ENCODE assay signal across 14 mouse cellular contexts in the genomic region with DNA sequence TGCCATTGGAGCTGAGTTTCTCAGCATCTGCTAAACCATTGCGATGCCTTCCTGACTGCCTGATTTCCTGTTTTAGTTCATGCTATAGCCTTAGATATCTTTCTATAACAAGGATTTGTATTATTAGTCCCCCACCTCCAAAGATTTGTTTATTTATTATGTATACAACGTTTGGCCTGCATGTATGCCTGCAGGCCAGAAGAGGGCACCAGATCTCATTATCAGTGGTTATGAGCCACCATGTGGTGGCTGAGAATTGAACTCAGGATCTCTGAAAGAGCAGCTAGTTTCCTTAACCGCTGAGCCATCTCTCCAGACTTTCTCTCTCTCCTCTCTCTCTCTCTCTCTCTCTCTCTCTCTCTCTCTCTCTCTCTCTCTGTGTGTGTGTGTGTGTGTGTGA. TPM values are rescaled to one million over a fixed set of nuclear protein-coding genes. Genes with fewer than 3 reads are reported as not detected.
A peak's percentile ranks its signal among the peaks of the same experiment; 100 is the strongest.
DNase-seq lines count a peak whose midpoint lies in the region; ATAC-seq and TF ChIP-seq lines count a peak whose summit lies in the region.
"Had no signal": no experiment of that assay in that cellular context is flagged by ENCODE, and none has a peak within 500 bp of the region (broad histone marks: within the 10 kb centered on the region; RNA-seq: fewer than 3 reads in every experiment).

No protein-coding gene starts in this region.

- DNase-seq in embryonic facial prominence, embryonic 11.5 days (ENCODE audit: low spot score), result peak; percentile 20
- no peak for DNase-seq in embryonic facial prominence, embryonic 10.5 days (ENCODE audit: low spot score)
- no peak for DNase-seq in liver, postnatal 0 days
- no peak for DNase-seq in liver, embryonic 11.5 days (ENCODE audit: low spot score)
- DNase-seq in A20 (ENCODE audit: low read depth, low spot score), result peak; percentile 54
- peak; percentile 69 for DNase-seq in ZHBTc4 (ENCODE audit: low read depth, low spot score)
- DNase-seq in cerebellum, postnatal 14 days, result no peak
- DNase-seq in heart, postnatal 4 days, result no peak
- DNase-seq: heart, adult 18-20 months; heart, postnatal 36 days; kidney, adult 8-10 months; right cerebral cortex, postnatal 4 days had no signal

- no peak overlapping the region for H3K9ac ChIP-seq in embryonic facial prominence, embryonic 11.5 days (replicated peaks; ENCODE audit: low read length)
- H3K9ac ChIP-seq in liver, postnatal 0 days (replicated peaks), result no peak overlapping the region
- no peak overlapping the region for H3K9ac ChIP-seq in liver, embryonic 11.5 days (ENCODE audit: low read depth, low read length)
- H3K9ac ChIP-seq: limb, embryonic 13.5 days had no signal

- no peaks in the 10 kb centered on the region for H3K27me3 ChIP-seq in embryonic facial prominence, embryonic 11.5 days (ENCODE audit: control insufficient read depth, insufficient read depth, low read length)
- no peaks in the 10 kb centered on the region for H3K27me3 ChIP-seq in embryonic facial prominence, embryonic 10.5 days (replicated peaks; ENCODE audit: low read depth, poor library complexity, severe bottlenecking)
- H3K27me3 ChIP-seq in liver, postnatal 0 days (ENCODE audit: insufficient read depth, low read length), result no peaks in the 10 kb centered on the region
- no peaks in the 10 kb centered on the region; the same call in 1 of the 2 replicates for H3K27me3 ChIP-seq in liver, embryonic 11.5 days (replicated peaks; ENCODE audit: control insufficient read depth, insufficient read depth, low read length)

- H3K27ac ChIP-seq in embryonic facial prominence, embryonic 11.5 days (replicated peaks; ENCODE audit: low read depth, low read length), result no peak overlapping the region
- no peak overlapping the region for H3K27ac ChIP-seq in embryonic facial prominence, embryonic 10.5 days (replicated peaks)
- no peak overlapping the region for H3K27ac ChIP-seq in liver, postnatal 0 days (ENCODE audit: low read depth)
- H3K27ac ChIP-seq in liver, embryonic 11.5 days (ENCODE audit: low read depth, low read length), result no peak overlapping the region
- H3K27ac ChIP-seq: limb, embryonic 13.5 days had no signal

- no peak overlapping the region for H3K4me2 ChIP-seq in embryonic facial prominence, embryonic 11.5 days (ENCODE audit: low read depth, low read length)
- no peak overlapping the region for H3K4me2 ChIP-seq in liver, postnatal 0 days (ENCODE audit: low read depth, low read length)
- H3K4me2 ChIP-seq in liver, embryonic 11.5 days, result no peak overlapping the region
- H3K4me2 ChIP-seq: limb, embryonic 13.5 days had no signal

- no peak for TF ChIP-seq EP300 in liver, postnatal 0 days (IDR thresholded peaks at IDR 0.05; ENCODE audit: low read depth)

- no peaks in the 10 kb centered on the region for H3K9me3 ChIP-seq in embryonic facial prominence, embryonic 11.5 days (replicated peaks; ENCODE audit: control insufficient read depth, low read length)
- H3K9me3 ChIP-seq in embryonic facial prominence, embryonic 10.5 days, result no peaks in the 10 kb centered on the region
- no peaks in the 10 kb centered on the region for H3K9me3 ChIP-seq in liver, postnatal 0 days (ENCODE audit: low read length)
- no peaks in the 10 kb centered on the region for H3K9me3 ChIP-seq in liver, embryonic 11.5 days (ENCODE audit: control insufficient read depth, low read length)
- H3K9me3 ChIP-seq: limb, embryonic 13.5 days had no signal

- H3K4me1 ChIP-seq in embryonic facial prominence, embryonic 11.5 days (ENCODE audit: control insufficient read depth, insufficient read depth, low read length), result no peaks in the 10 kb centered on the region
- peaks cover 8% of the 10 kb centered on the region; the same call in 1 of the 2 replicates for H3K4me1 ChIP-seq in embryonic facial prominence, embryonic 10.5 days
- H3K4me1 ChIP-seq in liver, postnatal 0 days (ENCODE audit: insufficient read depth), result no peaks in the 10 kb centered on the region
- no peaks in the 10 kb centered on the region for H3K4me1 ChIP-seq in liver, embryonic 11.5 days (replicated peaks; ENCODE audit: control insufficient read depth, insufficient read depth, low read length)
- H3K4me1 ChIP-seq: limb, embryonic 13.5 days had no signal

- no peaks in the 10 kb centered on the region for H3K36me3 ChIP-seq in embryonic facial prominence, embryonic 11.5 days (replicated peaks; ENCODE audit: control insufficient read depth, insufficient read depth, low read depth, low read length)
- H3K36me3 ChIP-seq in embryonic facial prominence, embryonic 10.5 days (replicated peaks), result no peaks in the 10 kb centered on the region
- H3K36me3 ChIP-seq in liver, postnatal 0 days (replicated peaks; ENCODE audit: insufficient read depth, low read length), result no peaks in the 10 kb centered on the region
- no peaks in the 10 kb centered on the region for H3K36me3 ChIP-seq in liver, embryonic 11.5 days (ENCODE audit: control insufficient read depth, insufficient read depth, low read length)
- H3K36me3 ChIP-seq: limb, embryonic 13.5 days had no signal

- H3K4me3 ChIP-seq in embryonic facial prominence, embryonic 11.5 days (ENCODE audit: low read depth, low read length), result no peak overlapping the region
- no peak overlapping the region for H3K4me3 ChIP-seq in embryonic facial prominence, embryonic 10.5 days
- H3K4me3 ChIP-seq in liver, postnatal 0 days (ENCODE audit: low read depth, low read length), result no peak overlapping the region
- H3K4me3 ChIP-seq in liver, embryonic 11.5 days (ENCODE audit: low read depth, low read length), result no peak overlapping the region
- H3K4me3 ChIP-seq: limb, embryonic 13.5 days had no signal

- ATAC-seq in embryonic facial prominence, embryonic 11.5 days (replicated peaks; ENCODE audit: insufficient number of reproducible peaks, low FRiP score, low TSS enrichment, low read depth), result no peak
- no peak for ATAC-seq in liver, postnatal 0 days
- no peak for ATAC-seq in liver, embryonic 11.5 days (replicated peaks; ENCODE audit: low FRiP score)

- peak; percentile 64 for TF ChIP-seq CTCF in liver, postnatal 0 days (IDR thresholded peaks at IDR 0.05; ENCODE audit: low read depth)

- WGBS in embryonic facial prominence, embryonic 11.5 days, result 46% methylated on average over 3 of the region's 3 CpGs
- WGBS in embryonic facial prominence, embryonic 10.5 days, result 43% methylated on average over 3 of the region's 3 CpGs
- WGBS in liver, postnatal 0 days (ENCODE audit: insufficient replicate concordance), result 53% methylated on average over 3 of the region's 3 CpGs
- 39% methylated on average over 3 of the region's 3 CpGs for WGBS in liver, embryonic 11.5 days

RNA-seq across cellular contexts. Expression of gene 1700013F07Rik, which starts 44.0 kb away (rescaled TPM):
- polyA plus RNA-seq in embryonic facial prominence, embryonic 11.5 days (2014; fragmentation: Nextera tagmentation; extraction: Ambion mirVana), result not detected in 2 replicates
- 0.38 TPM in 1 of 2 replicates, not detected in the other for polyA plus RNA-seq in embryonic facial prominence, embryonic 10.5 days (2016; fragmentation: Nextera tagmentation; extraction: Ambion mirVana)
- polyA plus RNA-seq in liver, postnatal 0 days (2015; fragmentation: Nextera tagmentation; extraction: Ambion mirVana), result not detected in 2 replicates
- polyA plus RNA-seq in liver, embryonic 11.5 days (2014; fragmentation: Nextera tagmentation; extraction: Ambion mirVana), result not detected in 2 replicates
- total RNA-seq in heart, postnatal 4 days (2021), result not detected
- total RNA-seq: common myeloid progenitor, adult 5-6 weeks; heart, adult 18-20 months; heart, postnatal 36 days had no signal
- polyA plus RNA-seq: limb, embryonic 13.5 days had no signal

RNA-seq across cellular contexts. Expression of gene Sars, which starts 45.0 kb away (rescaled TPM):
- 153 TPM in 2 replicates for polyA plus RNA-seq in embryonic facial prominence, embryonic 11.5 days (2014; fragmentation: Nextera tagmentation; extraction: Ambion mirVana)
- polyA plus RNA-seq in embryonic facial prominence, embryonic 10.5 days (2016; fragmentation: Nextera tagmentation; extraction: Ambion mirVana), result 132 and 139 TPM in 2 replicates
- polyA plus RNA-seq in liver, postnatal 0 days (2015; fragmentation: Nextera tagmentation; extraction: Ambion mirVana), result 39.0 and 41.7 TPM in 2 replicates
- polyA plus RNA-seq in liver, embryonic 11.5 days (2014; fragmentation: Nextera tagmentation; extraction: Ambion mirVana), result 194 and 199 TPM in 2 replicates
- total RNA-seq in heart, postnatal 4 days (2021), result 10 to 100 TPM; 88.2 to 90.6 TPM

RNA-seq across cellular contexts. Expression of gene 5330417C22Rik, which starts 46.4 kb away (rescaled TPM):
- 0.48 and 1.5 TPM in 2 replicates for polyA plus RNA-seq in embryonic facial prominence, embryonic 11.5 days (2014; fragmentation: Nextera tagmentation; extraction: Ambion mirVana)
- polyA plus RNA-seq in embryonic facial prominence, embryonic 10.5 days (2016; fragmentation: Nextera tagmentation; extraction: Ambion mirVana), result 0.40 and 0.64 TPM in 2 replicates
- polyA plus RNA-seq in liver, postnatal 0 days (2015; fragmentation: Nextera tagmentation; extraction: Ambion mirVana), result 0.59 and 0.72 TPM in 2 replicates
- polyA plus RNA-seq in liver, embryonic 11.5 days (2014; fragmentation: Nextera tagmentation; extraction: Ambion mirVana), result 0.10 and 0.23 TPM in 2 replicates
- under 1 TPM; 0.21 to 0.29 TPM for total RNA-seq in heart, postnatal 4 days (2021)
- total RNA-seq: heart, postnatal 36 days had no signal

Comparison
In these comparisons a context has a peak if more than half of its experiments do, and no peak if none do; other contexts are left out.
1. DNase-seq: peak in embryonic facial prominence, embryonic 11.5 days (single experiment), A20 (single experiment) and ZHBTc4 (single experiment); none in embryonic facial prominence, embryonic 10.5 days (single experiment), liver, postnatal 0 days (single experiment), liver, embryonic 11.5 days (single experiment), cerebellum, postnatal 14 days (0 of 2) and heart, postnatal 4 days (single experiment).